Mouse (Mus musculus): ENCODE data around the gene Tmem132a. TPM values are rescaled to one million over a fixed set of nuclear protein-coding genes. Genes with fewer than 3 reads are reported as not detected.

Gene Tmem132a
- total and polyA plus RNA-seq, 3 experiments = 10.7 to 12.0 (median 11.5) TPM

DNA sequence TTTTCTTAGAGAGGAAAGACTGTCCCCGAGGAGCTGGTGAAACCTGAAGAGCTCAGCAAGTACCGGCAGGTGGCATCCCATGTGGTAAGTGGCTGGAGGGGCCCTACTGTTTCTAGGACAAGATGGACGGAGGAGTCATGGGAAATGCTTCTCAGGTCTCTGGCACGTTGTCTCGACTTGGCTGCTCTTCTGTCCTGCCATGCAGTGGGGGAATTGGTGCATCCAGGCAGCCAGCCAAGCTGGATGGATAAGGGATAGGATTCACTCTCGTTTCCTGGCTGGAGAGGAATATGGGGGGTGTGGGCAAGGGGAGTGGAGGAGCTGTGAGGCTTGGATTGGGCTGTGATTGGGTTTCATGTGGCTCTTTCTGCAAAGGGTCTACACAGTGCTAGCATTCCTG lies 30.6 kb upstream of the Tmem132a start:
- DNase-seq = peak; percentile 61 to 77
- H3K27me3 ChIP-seq (ENCODE audit: control insufficient read depth, insufficient read depth, low read length) = no peaks in the 10 kb centered on the region
- H3K79me2 ChIP-seq (replicated peaks; ENCODE audit: control insufficient read depth, insufficient read depth, low read length) = no peaks in the 10 kb centered on the region
- peaks cover 31% of the 10 kb centered on the region for H3K36me3 ChIP-seq (ENCODE audit: control insufficient read depth, insufficient read depth, low read length)
- 31% methylated on average over 6 of the region's 6 CpGs for WGBS
- no peak overlapping the region for H3K9ac ChIP-seq (ENCODE audit: low read depth, low read length)
- peak; percentile 72; the same call in 1 of the 2 replicates for TF ChIP-seq EP300 (IDR thresholded peaks at IDR 0.05; ENCODE audit: insufficient read depth, low read depth, low read length)
- TF ChIP-seq CTCF (IDR thresholded peaks at IDR 0.05) = peak; percentile 26; the same call in 1 of the 2 replicates
- TF ChIP-seq POLR2A (IDR thresholded peaks at IDR 0.05; ENCODE audit: insufficient read depth, low read depth, low read length) = no peak
- intact Hi-C loops (cut with DNase I) = no loop called here
- no peak overlapping the region; the same call in 1 of the 2 replicates for H3K27ac ChIP-seq
- peaks cover 5% of the 10 kb centered on the region for H3K4me1 ChIP-seq (ENCODE audit: control insufficient read depth, insufficient read depth, low read length)
- no peak overlapping the region for H3K4me3 ChIP-seq

DNA sequence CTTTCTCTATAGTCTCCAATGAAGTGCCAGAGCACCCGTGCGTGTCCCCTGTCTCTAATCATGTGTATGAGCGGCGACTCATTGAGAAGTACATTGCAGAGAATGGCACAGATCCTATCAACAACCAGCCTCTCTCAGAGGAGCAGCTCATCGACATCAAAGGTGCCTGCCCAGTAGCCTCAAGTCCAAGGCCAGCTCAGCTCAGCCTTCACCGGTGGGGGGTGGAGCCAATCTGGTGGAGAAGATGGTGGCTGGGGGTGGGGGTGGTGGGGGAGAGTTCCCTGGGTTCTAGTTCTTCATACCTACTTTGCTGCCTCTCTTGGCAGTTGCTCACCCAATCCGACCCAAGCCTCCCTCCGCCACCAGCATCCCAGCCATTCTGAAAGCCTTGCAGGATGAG lies 27.8 kb upstream of the Tmem132a start:
- intact Hi-C loops (cut with DNase I) = no loop called here
- Histone ChIP-seq H3K36me3 (ENCODE audit: control insufficient read depth, insufficient read depth, low read length) (peaks cover 23% of the 10 kb centered on the region), H3K27me3 (ENCODE audit: control insufficient read depth, insufficient read depth, low read length) (no peaks in the 10 kb centered on the region), H3K4me1 (ENCODE audit: control insufficient read depth, insufficient read depth, low read length) (no peaks in the 10 kb centered on the region; the same call in 1 of the 2 replicates), H3K27ac (peak overlapping the region; percentile 93), H3K9ac (ENCODE audit: low read depth, low read length) (peak overlapping the region; percentile 38), H3K79me2 (replicated peaks; ENCODE audit: control insufficient read depth, insufficient read depth, low read length) (no peaks in the 10 kb centered on the region), H3K4me3 (peak overlapping the region; percentile 9; the same call in 1 of the 2 replicates)
- no peak for DNase-seq
- WGBS = 64% methylated on average over 8 of the region's 8 CpGs
- TF ChIP-seq POLR2A (IDR thresholded peaks at IDR 0.05; ENCODE audit: insufficient read depth, low read depth, low read length) (no peak), EP300 (IDR thresholded peaks at IDR 0.05; ENCODE audit: insufficient read depth, low read depth, low read length) (no peak), CTCF (IDR thresholded peaks at IDR 0.05) (no peak)

GRCm38 (mm10) chr19:10896849-10897248 lies 27.1 kb upstream of the Tmem132a start:
- peak overlapping the region; percentile 96 for H3K9ac ChIP-seq (ENCODE audit: low read depth, low read length)
- H3K4me3 ChIP-seq = peak overlapping the region; percentile 77; the same call in 1 of the 2 replicates
- intact Hi-C loops (cut with DNase I) = no loop called here
- no peaks in the 10 kb centered on the region for H3K79me2 ChIP-seq (replicated peaks; ENCODE audit: control insufficient read depth, insufficient read depth, low read length)
- 36% methylated on average over 7 of the region's 7 CpGs for WGBS
- H3K27ac ChIP-seq = peak overlapping the region; percentile 93
- DNase-seq = no peak
- H3K36me3 ChIP-seq (ENCODE audit: control insufficient read depth, insufficient read depth, low read length) = peaks cover 21% of the 10 kb centered on the region
- H3K4me1 ChIP-seq (ENCODE audit: control insufficient read depth, insufficient read depth, low read length) = no peaks in the 10 kb centered on the region; the same call in 1 of the 2 replicates
- TF ChIP-seq POLR2A (IDR thresholded peaks at IDR 0.05; ENCODE audit: insufficient read depth, low read depth, low read length) (0 out of 2 replicates have a peak, but pooled peaks have one; percentile 14), CTCF (IDR thresholded peaks at IDR 0.05) (no peak)
- no peaks in the 10 kb centered on the region for H3K27me3 ChIP-seq (ENCODE audit: control insufficient read depth, insufficient read depth, low read length)

- TF ChIP-seq EP300 (IDR thresholded peaks at IDR 0.05; ENCODE audit: insufficient read depth, low read depth, low read length) (no peak), POLR2A (IDR thresholded peaks at IDR 0.05; ENCODE audit: insufficient read depth, low read depth, low read length) (no peak), CTCF (IDR thresholded peaks at IDR 0.05) (no peak)
- no peaks in the 10 kb centered on the region for H3K27me3 ChIP-seq (ENCODE audit: control insufficient read depth, insufficient read depth, low read length)
- H3K9ac ChIP-seq (ENCODE audit: low read depth, low read length) = peak overlapping the region; percentile 96
- WGBS = under 1% methylated on average over 16 of the region's 16 CpGs
- no peak for DNase-seq
- H3K4me1 ChIP-seq (ENCODE audit: control insufficient read depth, insufficient read depth, low read length) = peaks cover 1% of the 10 kb centered on the region
- peaks cover 17% of the 10 kb centered on the region for H3K36me3 ChIP-seq (ENCODE audit: control insufficient read depth, insufficient read depth, low read length)
- H3K27ac ChIP-seq = peak overlapping the region; percentile 93
- H3K4me3 ChIP-seq = peak overlapping the region; percentile 77
- intact Hi-C loops (cut with DNase I) = loop anchor here (1.0 to 2.0 kb wide), 2 partner anchors 13 to 53 kb away; partner anchors contain the start of genes Ccdc86 and Tmem109
- no peaks in the 10 kb centered on the region for H3K79me2 ChIP-seq (replicated peaks; ENCODE audit: control insufficient read depth, insufficient read depth, low read length)
These were observed 26.0 kb upstream of the Tmem132a start for GRCm38 (mm10) chr19:10895708-10896107.

DNA sequence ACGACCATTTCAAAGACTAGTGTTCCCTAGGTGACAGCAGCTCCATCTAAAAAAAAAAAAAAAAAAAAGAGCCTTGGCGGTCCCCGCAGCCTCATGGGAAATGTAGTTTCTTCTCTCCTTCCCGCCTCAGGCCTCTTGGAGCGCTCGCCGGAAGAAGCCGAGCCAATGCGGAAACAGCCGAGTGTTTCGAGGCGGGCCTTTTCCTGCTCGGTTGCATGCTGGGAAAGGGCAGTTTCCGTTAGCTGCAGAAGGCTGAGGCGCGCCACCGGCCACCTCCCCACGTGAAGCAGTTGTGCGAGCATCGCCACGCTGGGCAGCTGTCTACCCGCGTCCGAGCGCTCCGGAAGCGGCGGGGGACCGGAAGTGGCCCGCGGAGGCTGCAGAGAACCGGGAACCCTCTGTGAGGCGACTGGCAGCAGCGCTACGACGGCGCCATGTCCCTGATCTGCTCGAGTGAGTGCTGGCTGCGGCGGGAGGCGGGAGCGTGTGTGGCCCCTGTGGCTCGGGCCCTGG lies 25.3 kb upstream of the Tmem132a start, which contains the start of gene Prpf19:
Prpf19 (plus strand) TSS at position 216 of the 513 bp plus-strand sequence.
- intact Hi-C loops (cut with DNase I) = loop anchor here (1.0 to 2.0 kb wide), 2 partner anchors 13 to 54 kb away; partner anchors contain the start of genes Ccdc86 and Tmem109
- peak within 1 kb of the TSS; percentile 77 for H3K4me3 ChIP-seq
- under 1% methylated on average over 43 of the region's 43 CpGs for WGBS
- H3K9ac ChIP-seq (ENCODE audit: low read depth, low read length) = peak within 1 kb of the TSS; percentile 96
- peak; percentile 70; the same call in 1 of the 2 replicates for TF ChIP-seq EP300 (IDR thresholded peaks at IDR 0.05; ENCODE audit: insufficient read depth, low read depth, low read length)
- TF ChIP-seq POLR2A (IDR thresholded peaks at IDR 0.05; ENCODE audit: insufficient read depth, low read depth, low read length) = peak; percentile 91
- peak; percentile 44 for TF ChIP-seq CTCF (IDR thresholded peaks at IDR 0.05)
- DNase-seq = peak; percentile 97 to 98
- H3K4me1 ChIP-seq (ENCODE audit: control insufficient read depth, insufficient read depth, low read length) = peaks cover 1% of the 10 kb centered on the region
- no peaks in the 10 kb centered on the region for H3K79me2 ChIP-seq (replicated peaks; ENCODE audit: control insufficient read depth, insufficient read depth, low read length)
- H3K27ac ChIP-seq = peak within 1 kb of the TSS; percentile 93
- H3K27me3 ChIP-seq (ENCODE audit: control insufficient read depth, insufficient read depth, low read length) = no peaks in the 10 kb centered on the region
- H3K36me3 ChIP-seq (ENCODE audit: control insufficient read depth, insufficient read depth, low read length) = peaks cover 16% of the 10 kb centered on the region

DNA sequence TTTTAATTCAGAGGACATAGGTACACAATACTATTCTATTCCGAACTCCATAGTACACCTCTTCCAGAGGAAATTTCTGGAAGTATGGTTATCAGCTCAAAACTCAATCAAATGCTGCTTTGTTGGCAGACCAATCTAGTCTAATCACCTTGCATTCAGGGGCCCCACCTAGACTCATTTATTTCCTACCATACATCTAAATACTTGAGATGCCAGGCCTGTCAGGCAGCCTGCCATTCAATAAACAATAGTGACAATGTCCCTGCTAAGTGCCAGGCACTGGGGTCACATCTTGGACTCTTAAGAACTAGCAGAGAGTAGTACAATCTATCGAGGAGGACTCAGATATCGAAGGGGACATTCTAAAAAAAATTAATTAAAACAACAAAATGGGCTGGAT lies 22.5 kb upstream of the Tmem132a start:
- H3K27me3 ChIP-seq (ENCODE audit: control insufficient read depth, insufficient read depth, low read length) = no peaks in the 10 kb centered on the region
- no peak overlapping the region for H3K9ac ChIP-seq (ENCODE audit: low read depth, low read length)
- TF ChIP-seq POLR2A (IDR thresholded peaks at IDR 0.05; ENCODE audit: insufficient read depth, low read depth, low read length) (no peak), EP300 (IDR thresholded peaks at IDR 0.05; ENCODE audit: insufficient read depth, low read depth, low read length) (no peak), CTCF (IDR thresholded peaks at IDR 0.05) (no peak)
- intact Hi-C loops (cut with DNase I) = no loop called here
- H3K27ac ChIP-seq = no peak overlapping the region
- H3K79me2 ChIP-seq (replicated peaks; ENCODE audit: control insufficient read depth, insufficient read depth, low read length) = no peaks in the 10 kb centered on the region
- H3K36me3 ChIP-seq (ENCODE audit: control insufficient read depth, insufficient read depth, low read length) = no peaks in the 10 kb centered on the region
- no peak overlapping the region for H3K4me3 ChIP-seq
- peaks cover 1% of the 10 kb centered on the region for H3K4me1 ChIP-seq (ENCODE audit: control insufficient read depth, insufficient read depth, low read length)
- DNase-seq = no peak
- WGBS = 88% methylated on average over 3 of the region's 3 CpGs
